Mouse (Mus musculus) midbrain, postnatal 0 days (tissue): ENCODE data around the gene Gm10447. TPM values are rescaled to one million over a fixed set of nuclear protein-coding genes. Genes with fewer than 3 reads are reported as not detected.
A peak's percentile ranks its signal among the peaks of the same experiment; 100 is the strongest.

Experiments
- ATAC-seq: fragments of 200-750 bp; cut with Nextera tagmentation; 2 replicates; pipeline ENCODE4 v1.8.0; 2017; ENCODE audit warnings: moderate number of reproducible peaks, mild to moderate bottlenecking, moderate TSS enrichment, moderate library complexity; ENCODE audit not compliant: low FRiP score
- DNase-seq: peaks from one replicate; pipeline ENCODE4 v3.0.0-alpha.2; 2015; ENCODE audit warnings: low spot score
- H3K27ac ChIP-seq: fragments of 300-500 bp; sonication (generic); 2 replicates; pipeline ENCODE4 v1.5.1; 2014; ENCODE audit warnings: low read depth, mild to moderate bottlenecking, low read length, mixed read lengths
- H3K27me3 ChIP-seq: fragments of 300-500 bp; sonication (generic); 2 replicates; pipeline ENCODE4 v1.6.1; 2014; ENCODE audit warnings: low read length, control low read depth, mixed read lengths; ENCODE audit not compliant: insufficient read depth
- H3K36me3 ChIP-seq: fragments of 300-500 bp; sonication (generic); 2 replicates; pipeline ENCODE4 v1.6.1; 2014; ENCODE audit warnings: low read length, control low read depth, mixed read lengths; ENCODE audit not compliant: insufficient read depth
- H3K4me1 ChIP-seq: fragments of 300-500 bp; sonication (generic); 2 replicates; pipeline ENCODE4 v1.6.1; 2014; ENCODE audit warnings: mild to moderate bottlenecking, control low read depth, antibody characterized with exemption, low read length, mixed read lengths; ENCODE audit not compliant: insufficient read depth
- H3K4me2 ChIP-seq: fragments of 300-500 bp; sonication (generic); 2 replicates; pipeline ENCODE4 v1.6.1; 2014; ENCODE audit warnings: low read depth, mild to moderate bottlenecking, low read length, mixed read lengths; ENCODE audit not compliant: poor library complexity, severe bottlenecking
- H3K4me3 ChIP-seq: fragments of 300-500 bp; sonication (generic); 2 replicates; pipeline ENCODE4 v1.5.1; 2014; ENCODE audit warnings: low read depth, mild to moderate bottlenecking, low read length, moderate library complexity
- H3K9ac ChIP-seq: fragments of 300-500 bp; sonication (generic); replicated peaks from 2 replicates; pipeline ENCODE4 v1.6.1; 2014; ENCODE audit warnings: mild to moderate bottlenecking, low read length, moderate library complexity, mixed read lengths; ENCODE audit not compliant: poor library complexity, severe bottlenecking
- H3K9me3 ChIP-seq: fragments of 300-500 bp; sonication (generic); 2 replicates; pipeline ENCODE4 v1.6.1; 2016; ENCODE audit warnings: low read length, control low read depth
- CTCF ChIP-seq: IDR thresholded peaks from 2 replicates; pipeline ENCODE4 v1.5.1; 2016; ENCODE audit warnings: antibody characterized with exemption, mild to moderate bottlenecking
- WGBS: fragments of 180-500 bp; shearing (Covaris S2); extraction: QIAGEN DNeasy Blood & Tissue Kit; methylation state at CpG from one replicate; pipeline ENCODE4 v1.1.7; 2014; 5-methylcytosine and 5-hydroxymethylcytosine counted together
- polyA plus RNA-seq: library from polyadenylated mRNA; unstranded; fragments of >200 nt; fragmentation: Nextera tagmentation; extraction: Ambion mirVana; gene quantifications from 2 replicates; pipeline ENCODE4 v1.2.1, GENCODE M21; 2015
- total RNA-seq: library from RNA; depleted of rRNA; stranded (reverse); fragments of >200 nt; gene quantifications from 2 replicates; pipeline ENCODE4 v1.2.3, GENCODE M21; 2014

Gm10447 gene
- total and polyA plus RNA-seq, 2 experiments from 2014 or later = 0.11 TPM; not detected in 1

- Histone ChIP-seq H3K27me3 (peaks cover 50% of the 10 kb centered on the region), H3K4me1 (no peaks in the 10 kb centered on the region), H3K36me3 (no peaks in the 10 kb centered on the region), H3K4me3 (peak overlapping the region; percentile 33), H3K9ac (no peak overlapping the region; the same call in 1 of the 2 replicates), H3K4me2 (peak overlapping the region; percentile 67), H3K9me3 (no peaks in the 10 kb centered on the region), H3K27ac (no peak overlapping the region)
- 9% methylated on average over 53 of the region's 55 CpGs for WGBS
- DNase-seq (no peak), ATAC-seq (no peak)
- TF ChIP-seq CTCF = no peak
Observed at GRCm38 (mm10) chr11:53463551-53464424, 6.9 kb upstream of the Gm10447 start.

- no peak overlapping the region for H3K27ac ChIP-seq
- TF ChIP-seq CTCF = no peak
- peaks cover 64% of the 10 kb centered on the region for H3K27me3 ChIP-seq
- no peak overlapping the region for H3K9ac ChIP-seq
- no peaks in the 10 kb centered on the region for H3K4me1 ChIP-seq
- no peak for DNase-seq
- no peak overlapping the region for H3K4me3 ChIP-seq
- no peak overlapping the region for H3K4me2 ChIP-seq
- ATAC-seq = no peak
- H3K9me3 ChIP-seq = no peaks in the 10 kb centered on the region
- no peaks in the 10 kb centered on the region for H3K36me3 ChIP-seq
- 27% methylated on average over 5 of the region's 5 CpGs for WGBS
Observed at GRCm38 (mm10) chr11:53461727-53462126, 4.8 kb upstream of the Gm10447 start.

DNA sequence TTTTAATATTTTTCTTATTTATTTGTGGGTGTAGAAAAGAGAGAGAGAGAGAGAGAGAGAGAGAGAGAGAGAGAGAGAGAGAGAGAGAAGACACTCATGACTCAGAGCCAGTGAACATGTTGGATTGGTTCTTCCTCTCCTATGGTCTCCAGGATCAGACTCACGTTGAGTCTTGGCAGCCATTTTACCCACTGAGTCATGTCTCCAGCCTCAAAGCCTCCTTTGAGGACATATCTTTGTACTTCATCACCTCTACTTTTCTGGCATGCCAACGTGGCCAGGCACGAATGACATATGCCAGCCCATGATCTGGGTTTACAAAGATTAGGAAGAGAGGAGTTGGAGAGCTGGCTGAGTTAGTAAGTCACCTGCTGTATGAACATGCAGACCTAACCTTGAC lies 3.3 kb upstream of the Gm10447 start:
- Histone ChIP-seq H3K36me3 (no peaks in the 10 kb centered on the region), H3K27ac (no peak overlapping the region), H3K27me3 (peaks cover 60% of the 10 kb centered on the region), H3K4me2 (no peak overlapping the region), H3K4me1 (no peaks in the 10 kb centered on the region), H3K9me3 (no peaks in the 10 kb centered on the region), H3K4me3 (no peak overlapping the region), H3K9ac (no peak overlapping the region)
- 84% methylated on average over 3 of the region's 3 CpGs for WGBS
- no peak for ATAC-seq
- no peak for TF ChIP-seq CTCF
- no peak for DNase-seq

GRCm38 (mm10) chr11:53458996-53459395 lies 2.1 kb upstream of the Gm10447 start:
- no peak overlapping the region for H3K27ac ChIP-seq

GRCm38 (mm10) chr11:53457372-53457954 lies 553 bp upstream of the Gm10447 start:
- peak overlapping the region; percentile 76 for H3K4me2 ChIP-seq
- TF ChIP-seq CTCF = peak; percentile 28
- ATAC-seq (no peak), DNase-seq (no peak)
- H3K4me3 ChIP-seq = peak overlapping the region; percentile 40
- WGBS = 8% methylated on average over 26 of the region's 29 CpGs
- peak overlapping the region; percentile 51 for H3K9ac ChIP-seq
- no peaks in the 10 kb centered on the region for H3K36me3 ChIP-seq
- H3K4me1 ChIP-seq = no peaks in the 10 kb centered on the region
- H3K27ac ChIP-seq = no peak overlapping the region
- H3K27me3 ChIP-seq = peaks cover 41% of the 10 kb centered on the region
- H3K9me3 ChIP-seq = no peaks in the 10 kb centered on the region

More at GRCm38 (mm10) chr11:53458996-53459395, 2.1 kb upstream of the Gm10447 start:
- WGBS = 70% methylated on average over 3 of the region's 3 CpGs
- no peak for TF ChIP-seq CTCF
- Histone ChIP-seq H3K9me3 (no peaks in the 10 kb centered on the region), H3K4me3 (no peak overlapping the region), H3K4me2 (no peak overlapping the region), H3K27me3 (peaks cover 52% of the 10 kb centered on the region), H3K4me1 (no peaks in the 10 kb centered on the region), H3K9ac (no peak overlapping the region), H3K36me3 (no peaks in the 10 kb centered on the region)
- DNase-seq = no peak
- no peak for ATAC-seq

GRCm38 (mm10) chr11:53453031-53453430 lies 3.9 kb downstream of the Gm10447 start:
- Histone ChIP-seq H3K4me2 (no peak overlapping the region), H3K27ac (no peak overlapping the region), H3K27me3 (peaks cover 16% of the 10 kb centered on the region; the same call in 1 of the 2 replicates), H3K36me3 (no peaks in the 10 kb centered on the region), H3K9me3 (no peaks in the 10 kb centered on the region), H3K4me3 (no peak overlapping the region), H3K4me1 (no peaks in the 10 kb centered on the region), H3K9ac (no peak overlapping the region)
- no peak for TF ChIP-seq CTCF
- DNase-seq (no peak), ATAC-seq (no peak)
- 90% methylated on average over 5 of the region's 5 CpGs for WGBS
